ENCODE assay signal across 8 mouse cellular contexts in genomic region chr1:176861981-176862644, GRCm38 (mm10). TPM values are rescaled to one million over a fixed set of nuclear protein-coding genes. Genes with fewer than 3 reads are reported as not detected.
DNase-seq lines count a peak whose midpoint lies in the region; TF ChIP-seq lines count a peak whose summit lies in the region.
"Had no signal": no experiment of that assay in that cellular context is flagged by ENCODE, and none has a peak within 500 bp of the region (broad histone marks: within the 10 kb centered on the region; RNA-seq: fewer than 3 reads in every experiment).

No protein-coding gene starts in this region.

- H3K27me3 ChIP-seq in E14TG2a.4 (ENCODE audit: insufficient read depth, low read length): no peaks in the 10 kb centered on the region
- H3K27me3 ChIP-seq: heart, embryonic 15.5 days had no signal

- H3K36me3 ChIP-seq in E14TG2a.4 (ENCODE audit: insufficient read depth, low read length): no peaks in the 10 kb centered on the region
- H3K36me3 ChIP-seq: heart, embryonic 15.5 days had no signal

- DNase-seq in ZHBTc4 (ENCODE audit: low read depth, low spot score): peak; percentile 78
- DNase-seq in heart, postnatal 4 days: peak; percentile 77
- peak; percentile 83 for DNase-seq in layer of hippocampus, adult 11-12 months (ENCODE audit: low spot score)
- DNase-seq in lung, postnatal 36 days: peak; percentile 91
- DNase-seq in right cerebral cortex, adult 2 months (ENCODE audit: low spot score in 2 of 2): peak; percentile 83 to 87

- TF ChIP-seq POLR2A in cortical plate, adult 2 months (IDR thresholded peaks at IDR 0.05; ENCODE audit: extremely low read depth, insufficient read depth, low read length): no peak

- peaks cover 11% of the 10 kb centered on the region for H3K9me3 ChIP-seq in E14TG2a.4 (ENCODE audit: low read length)
- H3K9me3 ChIP-seq: heart, embryonic 15.5 days had no signal

- no peaks in the 10 kb centered on the region for H3K4me1 ChIP-seq in E14TG2a.4 (replicated peaks; ENCODE audit: low read depth, low read length)
- H3K4me1 ChIP-seq in cortical plate, adult 2 months (ENCODE audit: control insufficient read depth, insufficient read depth, low read length): no peaks in the 10 kb centered on the region

- no peak overlapping the region for H3K27ac ChIP-seq in cortical plate, adult 2 months (ENCODE audit: insufficient read depth, low read length)
- H3K27ac ChIP-seq: heart, embryonic 15.5 days had no signal

- no peak overlapping the region for H3K4me3 ChIP-seq in E14TG2a.4 (replicated peaks; ENCODE audit: low read length)
- no peak overlapping the region for H3K4me3 ChIP-seq in cortical plate, adult 2 months (ENCODE audit: insufficient read depth, low read length)
- H3K4me3 ChIP-seq: heart, embryonic 15.5 days had no signal

- TF ChIP-seq CTCF in E14TG2a.4 (conservative IDR thresholded peaks at IDR 0.05; ENCODE audit: low read length): peak; percentile 53
- TF ChIP-seq CTCF in cortical plate, adult 2 months (IDR thresholded peaks at IDR 0.05; ENCODE audit: extremely low read depth, insufficient read depth, low read length): peak; percentile 30; the same call in 1 of the 2 replicates

RNA-seq across cellular contexts. Expression of gene Sdccag8, which starts 47.7 kb away (rescaled TPM):
- polyA plus RNA-seq in cortical plate, adult 2 months (2012; rRNA removed): 20.7 and 21.6 TPM in 2 replicates
- total RNA-seq in heart, postnatal 4 days (2021): 1 to 10 TPM; 3.5 to 3.6 TPM

RNA-seq across cellular contexts. Expression of gene Cep170, which starts 48.2 kb away (rescaled TPM):
- 39.1 and 40.0 TPM in 2 replicates for polyA plus RNA-seq in cortical plate, adult 2 months (2012; rRNA removed)
- 10 to 100 TPM; 40.4 to 46.8 TPM for total RNA-seq in heart, postnatal 4 days (2021)
